Mouse (Mus musculus): Measurements from ENCODE around the gene Mt4. TPM values are rescaled to one million over a fixed set of nuclear protein-coding genes. Genes with fewer than 3 reads are reported as not detected.

The Mt4 gene
- polyA plus RNA-seq, 1 experiment, result not detected

- TF ChIP-seq CTCF (IDR thresholded peaks at IDR 0.05; ENCODE audit: control insufficient read depth, insufficient read depth, low read length) (no peak), POLR2A (IDR thresholded peaks at IDR 0.05; ENCODE audit: borderline replicate concordance, control insufficient read depth, low read depth, low read length) (no peak)
- Histone ChIP-seq H3K27ac (ENCODE audit: control insufficient read depth, insufficient read depth, low read depth, low read length, poor library complexity) (no peak overlapping the region), H3K4me3 (replicated peaks; ENCODE audit: control insufficient read depth, low read depth, low read length) (no peak overlapping the region), H3K4me1 (ENCODE audit: control insufficient read depth, insufficient read depth, low read length) (no peaks in the 10 kb centered on the region; the same call in none of the 2 replicates)
- WGBS, result 73% methylated on average over 3 of the region's 3 CpGs
These were observed 29.1 kb upstream of the Mt4 start for GRCm38 (mm10) chr8:94107871-94108270.

- H3K27ac ChIP-seq (ENCODE audit: control insufficient read depth, insufficient read depth, low read depth, low read length, poor library complexity), result no peak overlapping the region
- TF ChIP-seq POLR2A (IDR thresholded peaks at IDR 0.05; ENCODE audit: borderline replicate concordance, control insufficient read depth, low read depth, low read length) (no peak), CTCF (IDR thresholded peaks at IDR 0.05; ENCODE audit: control insufficient read depth, insufficient read depth, low read length) (no peak)
- WGBS, result 57% methylated on average over 6 of the region's 6 CpGs
- H3K4me1 ChIP-seq (ENCODE audit: control insufficient read depth, insufficient read depth, low read length), result no peaks in the 10 kb centered on the region; the same call in none of the 2 replicates
- no peak overlapping the region for H3K4me3 ChIP-seq (replicated peaks; ENCODE audit: control insufficient read depth, low read depth, low read length)
These were observed 27.6 kb upstream of the Mt4 start for GRCm38 (mm10) chr8:94109396-94109795.

- Histone ChIP-seq H3K4me3 (replicated peaks; ENCODE audit: control insufficient read depth, low read depth, low read length) (no peak overlapping the region), H3K27ac (ENCODE audit: control insufficient read depth, insufficient read depth, low read depth, low read length, poor library complexity) (no peak overlapping the region), H3K4me1 (ENCODE audit: control insufficient read depth, insufficient read depth, low read length) (no peaks in the 10 kb centered on the region; the same call in none of the 2 replicates)
- TF ChIP-seq POLR2A (IDR thresholded peaks at IDR 0.05; ENCODE audit: borderline replicate concordance, control insufficient read depth, low read depth, low read length) (no peak), CTCF (IDR thresholded peaks at IDR 0.05; ENCODE audit: control insufficient read depth, insufficient read depth, low read length) (no peak)
- WGBS, result 88% methylated on average over 5 of the region's 5 CpGs
These were observed 27.2 kb upstream of the Mt4 start for GRCm38 (mm10) chr8:94109835-94110234.

- TF ChIP-seq CTCF (IDR thresholded peaks at IDR 0.05; ENCODE audit: control insufficient read depth, insufficient read depth, low read length), result no peak
- TF ChIP-seq POLR2A (IDR thresholded peaks at IDR 0.05; ENCODE audit: borderline replicate concordance, control insufficient read depth, low read depth, low read length), result no peak
- H3K4me1 ChIP-seq (ENCODE audit: control insufficient read depth, insufficient read depth, low read length), result no peaks in the 10 kb centered on the region; the same call in none of the 2 replicates
- no peak overlapping the region for H3K27ac ChIP-seq (ENCODE audit: control insufficient read depth, insufficient read depth, low read depth, low read length, poor library complexity)
- WGBS, result 64% methylated on average over 6 of the region's 6 CpGs
- H3K4me3 ChIP-seq (replicated peaks; ENCODE audit: control insufficient read depth, low read depth, low read length), result no peak overlapping the region
These were observed 26.3 kb upstream of the Mt4 start for GRCm38 (mm10) chr8:94110526-94111177.

- no peak for TF ChIP-seq CTCF (IDR thresholded peaks at IDR 0.05; ENCODE audit: control insufficient read depth, insufficient read depth, low read length)
- TF ChIP-seq POLR2A (IDR thresholded peaks at IDR 0.05; ENCODE audit: borderline replicate concordance, control insufficient read depth, low read depth, low read length), result no peak
- no peak overlapping the region for H3K27ac ChIP-seq (ENCODE audit: control insufficient read depth, insufficient read depth, low read depth, low read length, poor library complexity)
- 21% methylated on average over 1 of the region's 1 CpGs for WGBS
- H3K4me1 ChIP-seq (ENCODE audit: control insufficient read depth, insufficient read depth, low read length), result no peaks in the 10 kb centered on the region; the same call in none of the 2 replicates
- H3K4me3 ChIP-seq (replicated peaks; ENCODE audit: control insufficient read depth, low read depth, low read length), result no peak overlapping the region
These were observed 23.6 kb upstream of the Mt4 start for GRCm38 (mm10) chr8:94113435-94113834.

- Histone ChIP-seq H3K4me1 (ENCODE audit: control insufficient read depth, insufficient read depth, low read length) (no peaks in the 10 kb centered on the region; the same call in none of the 2 replicates), H3K4me3 (replicated peaks; ENCODE audit: control insufficient read depth, low read depth, low read length) (no peak overlapping the region), H3K27ac (ENCODE audit: control insufficient read depth, insufficient read depth, low read depth, low read length, poor library complexity) (no peak overlapping the region)
- WGBS, result 78% methylated on average over 2 of the region's 2 CpGs
- TF ChIP-seq POLR2A (IDR thresholded peaks at IDR 0.05; ENCODE audit: borderline replicate concordance, control insufficient read depth, low read depth, low read length) (no peak), CTCF (IDR thresholded peaks at IDR 0.05; ENCODE audit: control insufficient read depth, insufficient read depth, low read length) (no peak)
These were observed 23.0 kb upstream of the Mt4 start for GRCm38 (mm10) chr8:94113972-94114371.

GRCm38 (mm10) chr8:94118776-94119430, 18.1 kb upstream of the Mt4 start:
- no peak overlapping the region for H3K27ac ChIP-seq (ENCODE audit: control insufficient read depth, insufficient read depth, low read depth, low read length, poor library complexity)
- H3K4me3 ChIP-seq (replicated peaks; ENCODE audit: control insufficient read depth, low read depth, low read length), result no peak overlapping the region
- H3K4me1 ChIP-seq (ENCODE audit: control insufficient read depth, insufficient read depth, low read length), result no peaks in the 10 kb centered on the region
- TF ChIP-seq CTCF (IDR thresholded peaks at IDR 0.05; ENCODE audit: control insufficient read depth, insufficient read depth, low read length) (no peak), POLR2A (IDR thresholded peaks at IDR 0.05; ENCODE audit: borderline replicate concordance, control insufficient read depth, low read depth, low read length) (no peak)
- whole genome bisulfite sequencing, result 48% methylated on average over 6 of the region's 6 CpGs

- TF ChIP-seq POLR2A (IDR thresholded peaks at IDR 0.05; ENCODE audit: borderline replicate concordance, control insufficient read depth, low read depth, low read length) (no peak), CTCF (IDR thresholded peaks at IDR 0.05; ENCODE audit: control insufficient read depth, insufficient read depth, low read length) (no peak)
- no peak overlapping the region for H3K4me3 ChIP-seq (replicated peaks; ENCODE audit: control insufficient read depth, low read depth, low read length)
- no peaks in the 10 kb centered on the region for H3K4me1 ChIP-seq (ENCODE audit: control insufficient read depth, insufficient read depth, low read length)
- H3K27ac ChIP-seq (ENCODE audit: control insufficient read depth, insufficient read depth, low read depth, low read length, poor library complexity), result no peak overlapping the region
- WGBS, result 76% methylated on average over 9 of the region's 9 CpGs
These were observed 15.4 kb upstream of the Mt4 start for GRCm38 (mm10) chr8:94121625-94122024.
